Mouse (Mus musculus) forebrain, embryonic 14.5 days (tissue): ENCODE results near the gene Optn. TPM values are rescaled to one million over a fixed set of nuclear protein-coding genes. Genes with fewer than 3 reads are reported as not detected.
A peak's percentile ranks its signal among the peaks of the same experiment; 100 is the strongest.

Experiments
- ATAC-seq: fragments of 200-750 bp; cut with Nextera tagmentation; 2 replicates; pipeline ENCODE4 v1.8.0; 2017; ENCODE audit warnings: mild to moderate bottlenecking, moderate library complexity
- DNase-seq: peaks from one replicate; pipeline ENCODE4 v3.0.0-alpha.2; 2015; ENCODE audit warnings: low spot score
- H3K27ac ChIP-seq: fragments of 300-500 bp; sonication (generic); 2 replicates; pipeline ENCODE4 v1.5.1; 2014; ENCODE audit warnings: low read depth, mild to moderate bottlenecking, control low read depth, low read length, moderate library complexity
- H3K27me3 ChIP-seq: fragments of 300-500 bp; sonication (generic); replicated peaks from 2 replicates; pipeline ENCODE4 v1.6.1; 2014; ENCODE audit warnings: low read length, control low read depth, mixed read lengths; ENCODE audit not compliant: control insufficient read depth, insufficient read depth
- H3K36me3 ChIP-seq: fragments of 300-500 bp; sonication (generic); 2 replicates; pipeline ENCODE4 v1.6.1; 2014; ENCODE audit warnings: low read length, control low read depth; ENCODE audit not compliant: control insufficient read depth, insufficient read depth
- H3K4me1 ChIP-seq: fragments of 300-500 bp; sonication (generic); 2 replicates; pipeline ENCODE4 v1.6.1; 2014; ENCODE audit warnings: antibody characterized with exemption, low read length, control low read depth; ENCODE audit not compliant: control insufficient read depth, insufficient read depth
- H3K4me2 ChIP-seq: fragments of 300-500 bp; sonication (generic); 2 replicates; pipeline ENCODE4 v1.6.1; 2014; ENCODE audit warnings: mild to moderate bottlenecking, control low read depth, low read length
- H3K4me3 ChIP-seq: fragments of 300-500 bp; sonication (generic); 2 replicates; pipeline ENCODE4 v1.5.1; 2014; ENCODE audit warnings: low read depth, low read length, control low read depth
- H3K9ac ChIP-seq: fragments of 300-500 bp; sonication (generic); 2 replicates; pipeline ENCODE4 v1.6.1; 2014; ENCODE audit warnings: mild to moderate bottlenecking, low read length, control low read depth, moderate library complexity
- H3K9me3 ChIP-seq: fragments of 300-500 bp; sonication (generic); replicated peaks from 2 replicates; pipeline ENCODE4 v1.6.1; 2016; ENCODE audit warnings: low read length, control low read depth, mixed read lengths; ENCODE audit not compliant: control insufficient read depth
- WGBS: fragments of 180-500 bp; shearing (Covaris S2); extraction: QIAGEN DNeasy Blood & Tissue Kit; methylation state at CpG from one replicate; pipeline ENCODE4 v1.1.7; 2014; 5-methylcytosine and 5-hydroxymethylcytosine counted together
- polyA plus RNA-seq: library from polyadenylated mRNA; unstranded; fragments of >200 nt; fragmentation: Nextera tagmentation; extraction: Ambion mirVana; gene quantifications from 2 replicates; pipeline ENCODE4 v1.2.1, GENCODE M21; 2014

Optn gene
- polyA plus RNA-seq, 1 experiment from 2014 or later: 4.5 TPM

DNA sequence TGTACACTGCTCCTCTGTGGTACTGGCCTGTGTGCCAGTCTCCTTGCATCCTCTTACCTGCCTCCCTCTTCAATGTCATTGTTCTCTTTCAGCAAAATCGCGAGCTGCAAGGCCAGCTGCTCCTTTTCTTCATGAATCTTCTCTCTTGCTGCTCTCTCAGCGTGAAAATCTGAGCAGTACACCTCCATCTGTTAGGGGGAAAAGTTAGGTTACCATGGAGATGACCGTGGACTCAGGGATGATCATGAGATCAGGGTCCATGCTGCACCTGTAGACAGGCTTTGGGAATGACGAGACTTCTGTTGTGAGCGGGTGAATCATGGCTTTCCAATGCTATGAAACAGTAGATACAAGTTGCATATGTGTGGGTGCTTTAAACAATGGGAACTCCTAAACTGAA, 36.8 kb downstream of the Optn start:
- ATAC-seq: no peak
- no peaks in the 10 kb centered on the region for H3K9me3 ChIP-seq
- H3K4me3 ChIP-seq: no peak overlapping the region
- 61% methylated on average over 6 of the region's 6 CpGs for WGBS
- H3K4me1 ChIP-seq: no peaks in the 10 kb centered on the region
- no peak for DNase-seq
- no peaks in the 10 kb centered on the region for H3K27me3 ChIP-seq
- H3K4me2 ChIP-seq: no peak overlapping the region
- H3K27ac ChIP-seq: no peak overlapping the region
- no peak overlapping the region for H3K9ac ChIP-seq
- no peaks in the 10 kb centered on the region for H3K36me3 ChIP-seq

DNA sequence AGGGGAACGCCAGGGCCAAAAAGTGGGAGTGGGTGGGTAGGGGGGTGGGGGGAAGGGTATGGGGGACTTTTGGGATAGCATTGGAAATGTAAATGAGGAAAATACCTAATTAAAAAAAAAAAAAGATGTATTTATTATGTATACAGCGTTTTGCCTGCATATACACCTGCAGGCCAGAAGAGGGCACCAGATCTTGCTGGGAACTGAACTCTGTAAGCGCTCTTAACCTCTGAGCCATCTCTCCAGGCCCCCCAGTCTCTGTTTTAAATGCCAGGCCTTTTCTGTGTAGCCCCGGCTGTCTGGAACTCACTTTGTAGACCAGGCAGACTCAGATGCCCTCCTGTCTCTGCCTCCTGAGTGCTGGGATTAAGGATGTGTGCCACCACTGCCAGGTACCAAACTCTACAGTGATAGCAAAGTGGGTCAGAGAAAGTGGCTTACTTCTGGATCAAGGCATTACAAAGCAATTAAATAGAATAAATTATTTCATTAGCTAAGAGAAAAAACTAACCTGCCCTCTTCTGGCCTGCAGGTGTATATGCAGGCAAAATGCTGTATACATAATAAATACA, 38.6 kb downstream of the Optn start:
- Histone ChIP-seq H3K27ac (no peak overlapping the region), H3K27me3 (no peaks in the 10 kb centered on the region), H3K4me1 (no peaks in the 10 kb centered on the region), H3K9me3 (no peaks in the 10 kb centered on the region), H3K4me2 (no peak overlapping the region), H3K9ac (no peak overlapping the region), H3K4me3 (no peak overlapping the region), H3K36me3 (no peaks in the 10 kb centered on the region)
- no peak for DNase-seq
- 39% methylated on average over 3 of the region's 4 CpGs for WGBS
- ATAC-seq: no peak

DNA sequence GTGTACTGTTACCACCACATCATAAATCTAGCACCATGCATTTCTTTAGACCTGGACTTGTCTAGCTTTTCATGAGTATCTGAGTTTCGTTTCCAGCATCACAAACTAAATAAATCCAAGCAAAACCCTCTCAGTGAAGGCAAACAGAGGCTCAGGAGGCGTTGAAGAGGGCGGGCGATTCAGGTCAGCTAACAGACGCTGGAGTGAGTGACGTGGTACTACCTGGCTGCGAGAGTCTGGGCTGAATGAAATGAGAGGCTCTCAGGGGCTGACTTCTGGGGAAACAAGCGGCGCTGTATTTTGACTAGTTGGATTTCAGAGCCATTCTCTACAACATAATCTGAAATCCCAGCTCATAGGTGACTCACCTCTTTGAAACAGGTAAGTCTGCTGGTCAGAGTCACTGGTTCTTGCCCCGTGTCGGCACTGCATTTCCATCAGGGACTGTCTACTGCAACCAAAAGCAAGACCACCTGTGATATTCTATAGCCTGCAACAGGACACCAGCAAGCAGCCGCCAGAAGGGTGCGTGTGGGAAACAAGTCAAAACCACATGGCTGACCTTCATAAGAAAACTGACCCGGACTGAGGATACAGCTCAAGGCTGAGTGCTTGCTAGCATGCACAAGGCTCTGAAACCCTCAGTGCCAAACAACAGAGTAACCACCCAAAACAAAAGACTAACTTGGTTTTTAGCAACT, 40.0 kb downstream of the Optn start:
- no peak for ATAC-seq
- H3K9ac ChIP-seq: no peak overlapping the region
- H3K27ac ChIP-seq: no peak overlapping the region
- no peaks in the 10 kb centered on the region for H3K27me3 ChIP-seq
- DNase-seq: no peak
- no peak overlapping the region for H3K4me3 ChIP-seq
- H3K4me1 ChIP-seq: no peaks in the 10 kb centered on the region
- WGBS: 84% methylated on average over 14 of the region's 14 CpGs
- H3K36me3 ChIP-seq: no peaks in the 10 kb centered on the region
- no peak overlapping the region for H3K4me2 ChIP-seq
- no peaks in the 10 kb centered on the region for H3K9me3 ChIP-seq

DNA sequence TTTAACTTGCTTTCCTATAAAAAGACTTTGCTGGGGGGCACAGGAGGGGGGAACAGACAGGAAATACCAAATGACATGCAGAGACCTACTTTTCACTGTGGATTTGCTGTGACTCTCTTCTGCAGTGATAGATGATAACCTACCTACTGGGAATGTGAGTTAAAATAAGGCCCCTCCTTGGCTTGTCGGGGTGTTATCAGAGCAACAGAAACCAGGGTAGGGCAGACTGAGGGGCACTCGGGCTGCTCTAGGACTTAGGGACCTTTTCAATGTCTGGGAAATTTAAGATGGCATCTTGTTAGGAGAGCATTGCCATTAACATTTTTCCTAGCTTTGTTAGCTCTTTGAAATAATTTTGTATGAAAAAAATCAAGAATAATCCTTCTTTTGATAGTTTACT, 40.6 kb downstream of the Optn start:
- DNase-seq (no peak), ATAC-seq (no peak)
- Histone ChIP-seq H3K9ac (no peak overlapping the region), H3K4me2 (no peak overlapping the region), H3K9me3 (no peaks in the 10 kb centered on the region), H3K27ac (no peak overlapping the region), H3K27me3 (no peaks in the 10 kb centered on the region), H3K4me1 (no peaks in the 10 kb centered on the region), H3K36me3 (no peaks in the 10 kb centered on the region), H3K4me3 (no peak overlapping the region)
- 85% methylated on average over 2 of the region's 2 CpGs for WGBS

DNA sequence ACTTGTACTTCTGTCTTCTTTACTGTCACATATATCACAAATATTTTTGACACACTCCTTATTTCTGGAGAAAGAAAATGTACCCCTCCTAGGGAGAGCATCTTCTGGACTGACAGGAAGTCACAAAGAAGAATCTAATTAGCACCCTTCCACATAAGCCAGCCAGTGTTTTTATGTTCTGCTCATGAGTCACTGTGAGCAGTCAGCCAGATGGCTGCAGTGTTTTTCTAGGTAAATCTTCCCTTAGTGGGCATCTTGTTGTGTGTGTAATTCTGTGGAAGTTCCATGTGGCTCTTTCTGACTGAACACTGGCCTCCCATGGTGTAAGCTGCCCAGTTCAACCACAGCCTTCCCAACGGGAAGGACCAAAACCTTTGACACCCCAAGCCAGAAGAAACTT, 44.1 kb downstream of the Optn start:
- Histone ChIP-seq H3K27ac (no peak overlapping the region), H3K4me3 (no peak overlapping the region), H3K4me2 (no peak overlapping the region), H3K36me3 (no peaks in the 10 kb centered on the region), H3K9ac (no peak overlapping the region), H3K27me3 (no peaks in the 10 kb centered on the region), H3K9me3 (no peaks in the 10 kb centered on the region), H3K4me1 (no peaks in the 10 kb centered on the region)
- peak; percentile 40; the same call in 1 of the 2 replicates for ATAC-seq
- DNase-seq: no peak
- 84% methylated on average over 1 of the region's 1 CpGs for WGBS

DNA sequence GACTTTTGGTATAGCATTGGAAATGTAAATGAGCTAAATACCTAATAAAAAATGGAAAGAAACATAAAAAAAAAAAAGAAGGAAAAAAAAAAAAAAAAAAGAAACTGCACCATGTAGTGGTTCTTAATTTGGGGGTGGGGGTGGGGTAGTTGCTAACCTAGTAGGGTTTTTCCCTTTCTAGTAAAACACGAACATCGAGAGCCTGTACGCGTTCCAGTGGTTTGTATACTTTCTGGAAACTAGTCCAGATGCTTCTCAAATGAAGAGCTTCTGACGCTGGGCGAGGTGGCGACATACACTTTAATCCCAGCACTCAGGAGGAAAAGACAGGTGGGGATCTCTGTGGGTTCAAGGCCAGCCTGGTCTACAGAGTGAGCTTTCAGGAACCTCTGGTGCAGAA, 46.9 kb downstream of the Optn start:
- WGBS: 92% methylated on average over 7 of the region's 7 CpGs
- Histone ChIP-seq H3K4me3 (no peak overlapping the region), H3K36me3 (no peaks in the 10 kb centered on the region), H3K27ac (no peak overlapping the region), H3K4me1 (peaks cover 1% of the 10 kb centered on the region), H3K9ac (no peak overlapping the region), H3K27me3 (no peaks in the 10 kb centered on the region), H3K4me2 (no peak overlapping the region), H3K9me3 (no peaks in the 10 kb centered on the region)
- ATAC-seq (no peak), DNase-seq (no peak)

DNA sequence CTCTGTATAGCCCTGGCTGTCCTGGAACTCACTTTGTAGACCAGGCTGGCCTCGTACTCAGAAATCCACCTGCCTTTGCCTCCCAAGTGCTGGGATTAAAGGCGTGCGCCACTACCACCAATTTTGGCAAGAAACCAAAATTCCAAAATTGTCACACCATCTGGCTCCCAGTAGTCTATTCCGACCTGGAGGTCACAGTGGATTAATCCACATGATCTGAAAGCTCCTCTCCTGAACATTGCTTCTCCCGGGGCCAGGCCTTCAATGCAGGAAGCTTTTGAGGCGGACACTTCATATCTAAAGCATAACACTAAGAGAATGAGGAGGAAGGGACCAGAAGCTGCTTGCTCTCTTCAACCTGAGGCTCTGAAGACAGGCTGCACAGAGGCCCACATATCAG, 48.3 kb downstream of the Optn start:
- no peak for ATAC-seq
- DNase-seq: no peak
- no peaks in the 10 kb centered on the region for H3K27me3 ChIP-seq
- no peaks in the 10 kb centered on the region for H3K36me3 ChIP-seq
- no peak overlapping the region for H3K27ac ChIP-seq
- H3K4me1 ChIP-seq: peaks cover 8% of the 10 kb centered on the region
- H3K9ac ChIP-seq: no peak overlapping the region
- 84% methylated on average over 6 of the region's 6 CpGs for WGBS
- H3K4me2 ChIP-seq: no peak overlapping the region
- H3K9me3 ChIP-seq: no peaks in the 10 kb centered on the region
- no peak overlapping the region for H3K4me3 ChIP-seq

DNA sequence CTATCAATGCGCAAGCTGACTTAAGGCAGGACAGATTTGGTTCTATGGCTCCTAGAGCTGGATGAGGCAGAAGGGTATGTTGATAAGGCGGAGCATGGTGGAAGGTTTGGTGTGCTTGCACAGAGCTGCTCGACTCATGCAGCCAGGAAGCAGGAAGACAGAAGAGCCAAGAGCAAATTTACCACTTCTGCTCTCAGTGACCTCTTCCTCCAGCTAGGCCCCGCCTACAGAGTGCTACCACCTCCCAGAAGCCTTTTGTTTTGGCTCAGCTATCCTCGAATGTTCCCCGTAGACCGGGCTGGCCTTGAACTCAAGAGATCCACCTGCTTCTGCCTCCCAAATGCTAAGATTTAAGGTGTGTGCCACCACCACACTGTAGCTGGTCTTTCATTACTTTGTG, 49.2 kb downstream of the Optn start:
- WGBS: 81% methylated on average over 7 of the region's 7 CpGs

DNA sequence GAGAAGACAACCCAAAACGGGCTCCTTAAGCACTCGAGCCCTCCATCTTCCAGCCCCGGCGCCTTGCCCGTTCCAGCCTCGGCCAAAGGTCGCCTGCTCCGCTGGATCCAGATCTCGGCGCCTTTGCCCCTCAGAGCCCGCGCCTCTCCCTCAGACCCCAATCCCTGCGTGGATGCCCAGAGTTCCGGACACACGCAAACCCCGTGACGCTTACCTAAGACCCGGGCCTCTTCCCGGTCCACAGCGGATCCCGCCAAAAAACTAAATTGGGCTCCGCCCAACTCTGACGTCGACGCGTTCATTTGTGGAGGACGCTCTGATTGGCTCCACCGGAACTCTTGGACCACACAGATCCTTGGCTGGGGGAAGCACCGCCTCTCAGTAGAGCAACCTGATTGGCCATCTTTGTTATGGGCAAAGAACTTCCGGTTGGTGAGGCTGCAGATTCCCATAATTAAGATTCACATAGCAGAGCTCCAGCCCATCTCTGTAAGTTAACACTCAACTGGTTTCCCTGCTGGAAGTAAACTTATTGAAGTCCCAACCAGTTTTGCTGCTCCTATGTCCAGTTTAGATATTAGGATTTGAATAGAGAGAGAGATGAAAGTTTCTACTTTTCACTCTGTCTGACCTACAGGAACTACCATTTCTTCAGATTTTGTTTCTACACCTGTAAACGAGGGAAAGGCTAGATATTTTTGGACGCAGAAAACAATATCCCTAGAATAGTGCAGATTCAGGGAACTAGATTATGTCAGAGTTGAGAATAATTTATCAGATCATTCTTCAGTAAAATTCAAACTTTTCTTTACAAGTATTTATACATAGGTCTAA, 51.1 kb downstream of the Optn start, which contains the start of gene Mcm10:
TSS of gene Mcm10 (minus strand) at position 301 of the 834 bp plus-strand sequence.
- Histone ChIP-seq H3K27me3 (no peaks in the 10 kb centered on the region), H3K9ac (peak within 1 kb of the TSS; percentile 59), H3K4me3 (peak within 1 kb of the TSS; percentile 47), H3K36me3 (peaks cover 4% of the 10 kb centered on the region; the same call in 1 of the 2 replicates), H3K9me3 (no peaks in the 10 kb centered on the region), H3K4me1 (peaks cover 8% of the 10 kb centered on the region), H3K4me2 (peak within 1 kb of the TSS; percentile 60), H3K27ac (no peak within 1 kb of the TSS)
- WGBS: 4% methylated on average over 32 of the region's 32 CpGs
- DNase-seq (peak; percentile 99), ATAC-seq (peak; percentile 100)

More for the DNA sequence above, 49.2 kb downstream of the Optn start:
- Histone ChIP-seq H3K4me3 (no peak overlapping the region), H3K4me2 (no peak overlapping the region), H3K36me3 (no peaks in the 10 kb centered on the region), H3K27ac (no peak overlapping the region), H3K4me1 (peaks cover 8% of the 10 kb centered on the region), H3K9me3 (no peaks in the 10 kb centered on the region), H3K9ac (no peak overlapping the region), H3K27me3 (no peaks in the 10 kb centered on the region)
- no peak for DNase-seq
- ATAC-seq: no peak
